In the genomic region with DNA sequence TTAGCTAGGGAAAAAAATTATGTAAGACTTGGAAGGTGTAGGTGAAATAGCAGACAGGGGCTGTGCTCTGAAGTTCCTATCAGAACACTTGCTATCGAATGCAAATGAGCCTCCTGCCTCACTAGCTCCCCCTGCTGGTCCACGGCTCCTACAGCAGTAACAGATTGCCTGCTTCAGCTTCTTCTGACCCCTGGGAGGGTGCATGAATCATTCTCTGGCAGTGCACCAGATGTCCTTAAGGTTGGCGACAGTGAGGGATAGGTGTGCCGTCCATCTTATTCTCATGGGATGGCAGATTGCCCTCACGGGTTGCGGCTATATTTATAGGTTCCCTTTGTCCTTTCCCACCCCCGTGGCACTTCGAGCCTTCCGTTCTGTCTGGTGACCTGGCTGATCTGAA, we compare ENCODE assay signal across 7 mouse cellular contexts.
DNase-seq lines count a peak whose midpoint lies in the region; ATAC-seq and TF ChIP-seq lines count a peak whose summit lies in the region.

No protein-coding gene starts in this region.

- peak; percentile 82 for DNase-seq in ES-E14 (ENCODE audit: low read depth, low spot score)
- DNase-seq in adrenal gland, postnatal 36 days, result peak; percentile 89 to 93
- peak; percentile 46 for DNase-seq in embryonic facial prominence, embryonic 14.5 days (ENCODE audit: low spot score)
- peak; percentile 78 to 84 for DNase-seq in heart, postnatal 14 days
- peak; percentile 75 to 93 for DNase-seq in layer of hippocampus, postnatal 25 days (ENCODE audit: extremely low spot score in 1 of 2, low spot score in 1 of 2)
- DNase-seq in spleen, postnatal 14 days (ENCODE audit: low spot score in 2 of 2), result peak; percentile 10 to 54

- WGBS in embryonic facial prominence, embryonic 14.5 days, result 53% methylated on average over 9 of the region's 9 CpGs
- 45% methylated on average over 9 of the region's 9 CpGs for WGBS in midbrain, embryonic 13.5 days

- in situ Hi-C loops in ES-E14 (cut with MboI; ENCODE audit: low sequenced_read_pairs in 2 of 2, unreplicated experiment in 2 of 2), result no loop called here

- no peak overlapping the region for H3K9ac ChIP-seq in ES-E14 (ENCODE audit: insufficient read depth, low read depth, low read length, poor library complexity, severe bottlenecking)
- no peak overlapping the region for H3K9ac ChIP-seq in embryonic facial prominence, embryonic 14.5 days (ENCODE audit: low read depth, low read length)
- no peak overlapping the region for H3K9ac ChIP-seq in midbrain, embryonic 13.5 days (replicated peaks)

- no peak overlapping the region for H3K4me3 ChIP-seq in ES-E14 (ENCODE audit: insufficient read depth in 1 of 2, low read depth in 1 of 2, low read length in 2 of 2, poor library complexity in 1 of 2, severe bottlenecking in 1 of 2)
- H3K4me3 ChIP-seq in embryonic facial prominence, embryonic 14.5 days (ENCODE audit: low read depth, low read length), result no peak overlapping the region
- H3K4me3 ChIP-seq in midbrain, embryonic 13.5 days (replicated peaks), result no peak overlapping the region

- no peaks in the 10 kb centered on the region for H3K4me1 ChIP-seq in ES-E14 (ENCODE audit: control insufficient read depth in 2 of 2, insufficient read depth in 2 of 2, low read length in 2 of 2, poor library complexity in 1 of 2)
- no peaks in the 10 kb centered on the region for H3K4me1 ChIP-seq in embryonic facial prominence, embryonic 14.5 days (ENCODE audit: control insufficient read depth, insufficient read depth, low read length)
- no peaks in the 10 kb centered on the region for H3K4me1 ChIP-seq in midbrain, embryonic 13.5 days (replicated peaks)

- no peak overlapping the region for H3K27ac ChIP-seq in ES-E14 (ENCODE audit: insufficient read depth, low read depth, low read length, poor library complexity, severe bottlenecking)
- H3K27ac ChIP-seq in embryonic facial prominence, embryonic 14.5 days (replicated peaks; ENCODE audit: low read depth, low read length), result no peak overlapping the region
- H3K27ac ChIP-seq in midbrain, embryonic 13.5 days, result no peak overlapping the region

- no peak for ATAC-seq in embryonic facial prominence, embryonic 14.5 days (ENCODE audit: low read depth)
- 0 out of 2 replicates have a peak, but pooled peaks have one; percentile 9 for ATAC-seq in midbrain, embryonic 13.5 days

- H3K9me3 ChIP-seq in ES-E14 (ENCODE audit: control insufficient read depth, insufficient read depth, low read depth, low read length), result no peaks in the 10 kb centered on the region
- no peaks in the 10 kb centered on the region for H3K9me3 ChIP-seq in embryonic facial prominence, embryonic 14.5 days (ENCODE audit: control insufficient read depth, low read length)
- no peaks in the 10 kb centered on the region for H3K9me3 ChIP-seq in midbrain, embryonic 13.5 days

- no peaks in the 10 kb centered on the region for H3K27me3 ChIP-seq in embryonic facial prominence, embryonic 14.5 days (replicated peaks; ENCODE audit: control insufficient read depth, insufficient read depth, low read length)
- H3K27me3 ChIP-seq in midbrain, embryonic 13.5 days, result no peaks in the 10 kb centered on the region

- intact Hi-C loops in heart, postnatal 14 days (cut with DNase I), result loop anchor here (5.0 to 10.0 kb wide), 3 partner anchors 493 to 749 kb away; a partner anchor contains a TSS

- no peaks in the 10 kb centered on the region for H3K36me3 ChIP-seq in ES-E14 (ENCODE audit: control insufficient read depth, insufficient read depth, low read length, poor library complexity, severe bottlenecking)
- H3K36me3 ChIP-seq in embryonic facial prominence, embryonic 14.5 days (ENCODE audit: control insufficient read depth, insufficient read depth, low read length), result no peaks in the 10 kb centered on the region
- no peaks in the 10 kb centered on the region for H3K36me3 ChIP-seq in midbrain, embryonic 13.5 days

- H3K4me2 ChIP-seq in embryonic facial prominence, embryonic 14.5 days (ENCODE audit: low read depth, low read length), result no peak overlapping the region
- H3K4me2 ChIP-seq in midbrain, embryonic 13.5 days (replicated peaks), result no peak overlapping the region

TF ChIP-seq in ES-E14, 5 proteins besides CTCF, POLR2A, EP300 and RAD21:
- TF ChIP-seq HCFC1 (IDR thresholded peaks at IDR 0.05; ENCODE audit: borderline replicate concordance, insufficient read depth, low read length) (no peak), ZC3H11A (IDR thresholded peaks at IDR 0.05; ENCODE audit: borderline replicate concordance, low read depth, low read length) (peak; percentile 48; the same call in 1 of the 2 replicates), MAFK (IDR thresholded peaks at IDR 0.05; ENCODE audit: insufficient read depth, low read depth, low read length) (no peak), CHD2 (IDR thresholded peaks at IDR 0.05; ENCODE audit: low read depth, low read length) (no peak)

Comparison
In these comparisons a context has a peak if more than half of its experiments do, and no peak if none do; other contexts are left out.
1. DNase-seq: peak in every context shown above with its lines; median percentile 91 in adrenal gland, postnatal 36 days; 84 in layer of hippocampus, postnatal 25 days; 82 in ES-E14; 81 in heart, postnatal 14 days; 46 in embryonic facial prominence, embryonic 14.5 days; 32 in spleen, postnatal 14 days.